Comparison of ENCODE assay signal across 9 mouse cellular contexts in genomic region chr12:56611504-56612348, GRCm38 (mm10). TPM values are rescaled to one million over a fixed set of nuclear protein-coding genes. Genes with fewer than 3 reads are reported as not detected.
DNase-seq lines count a peak whose midpoint lies in the region; ATAC-seq and TF ChIP-seq lines count a peak whose summit lies in the region.
"Had no signal": no experiment of that assay in that cellular context is flagged by ENCODE, and none has a peak within 500 bp of the region (broad histone marks: within the 10 kb centered on the region; RNA-seq: fewer than 3 reads in every experiment).

No protein-coding gene starts in this region.

- intact Hi-C loops in left cerebral cortex, adult 2 months (cut with DNase I): loop anchor here (5.0 kb wide), 1 partner anchor 931 kb away; no protein-coding TSS in a partner anchor

- no peak overlapping the region for H3K9ac ChIP-seq in heart, postnatal 0 days (replicated peaks; ENCODE audit: low read depth, low read length)
- H3K9ac ChIP-seq in liver, postnatal 0 days (replicated peaks): no peak overlapping the region
- no peak overlapping the region for H3K9ac ChIP-seq in stomach, embryonic 15.5 days

- no peaks in the 10 kb centered on the region for H3K4me1 ChIP-seq in cortical plate, adult 2 months (ENCODE audit: control insufficient read depth, insufficient read depth, low read length)
- no peaks in the 10 kb centered on the region for H3K4me1 ChIP-seq in heart, postnatal 0 days (ENCODE audit: control insufficient read depth, insufficient read depth)
- 0 out of 2 replicates have a peak, but pooled peaks cover 3% of the 10 kb centered on the region for H3K4me1 ChIP-seq in liver, postnatal 0 days (ENCODE audit: insufficient read depth)
- peaks cover 15% of the 10 kb centered on the region for H3K4me1 ChIP-seq in stomach, embryonic 15.5 days

- no peak for ATAC-seq in heart, postnatal 0 days (ENCODE audit: insufficient read depth, low read depth)
- no peak for ATAC-seq in liver, postnatal 0 days
- ATAC-seq in stomach, embryonic 15.5 days (ENCODE audit: insufficient read depth, low FRiP score, low read depth): no peak

- TF ChIP-seq CTCF in left cerebral cortex, adult 2 months (IDR thresholded peaks at IDR 0.05): no peak
- no peak for TF ChIP-seq CTCF in cortical plate, adult 2 months (IDR thresholded peaks at IDR 0.05; ENCODE audit: extremely low read depth, insufficient read depth, low read length)
- TF ChIP-seq CTCF in heart, postnatal 0 days (IDR thresholded peaks at IDR 0.05; ENCODE audit: low read depth): no peak
- no peak for TF ChIP-seq CTCF in liver, postnatal 0 days (IDR thresholded peaks at IDR 0.05; ENCODE audit: low read depth)

- no peaks in the 10 kb centered on the region for H3K36me3 ChIP-seq in heart, postnatal 0 days (replicated peaks; ENCODE audit: control insufficient read depth, insufficient read depth, low read length)
- no peaks in the 10 kb centered on the region for H3K36me3 ChIP-seq in liver, postnatal 0 days (replicated peaks; ENCODE audit: insufficient read depth, low read length)
- no peaks in the 10 kb centered on the region for H3K36me3 ChIP-seq in stomach, embryonic 15.5 days

- under 1% methylated on average over 57 of the region's 57 CpGs for WGBS in heart, postnatal 0 days
- 2% methylated on average over 57 of the region's 57 CpGs for WGBS in liver, postnatal 0 days (ENCODE audit: insufficient replicate concordance)
- 1% methylated on average over 57 of the region's 57 CpGs for WGBS in stomach, embryonic 15.5 days

- H3K4me2 ChIP-seq in heart, postnatal 0 days (ENCODE audit: low read depth, low read length): peak overlapping the region; percentile 49
- peak overlapping the region; percentile 35; the same call in 1 of the 2 replicates for H3K4me2 ChIP-seq in liver, postnatal 0 days (ENCODE audit: low read depth, low read length)
- peak overlapping the region; percentile 66 for H3K4me2 ChIP-seq in stomach, embryonic 15.5 days

- H3K9me3 ChIP-seq in heart, postnatal 0 days (replicated peaks; ENCODE audit: control insufficient read depth, low read length): no peaks in the 10 kb centered on the region
- no peaks in the 10 kb centered on the region for H3K9me3 ChIP-seq in liver, postnatal 0 days (ENCODE audit: low read length)
- H3K9me3 ChIP-seq in stomach, embryonic 15.5 days: no peaks in the 10 kb centered on the region

- TF ChIP-seq EP300 in heart, postnatal 0 days (IDR thresholded peaks at IDR 0.05; ENCODE audit: low read depth): no peak
- TF ChIP-seq EP300 in liver, postnatal 0 days (IDR thresholded peaks at IDR 0.05; ENCODE audit: low read depth): no peak

- H3K27me3 ChIP-seq in heart, postnatal 0 days (ENCODE audit: control insufficient read depth, insufficient read depth, low read length): peaks cover 73% of the 10 kb centered on the region
- peaks cover 70% of the 10 kb centered on the region for H3K27me3 ChIP-seq in liver, postnatal 0 days (ENCODE audit: insufficient read depth, low read length)
- H3K27me3 ChIP-seq in stomach, embryonic 15.5 days (replicated peaks): peaks cover 90% of the 10 kb centered on the region

- H3K27ac ChIP-seq in left cerebral cortex, adult 2 months: no peak overlapping the region
- no peak overlapping the region for H3K27ac ChIP-seq in cortical plate, adult 2 months (ENCODE audit: insufficient read depth, low read length)
- H3K27ac ChIP-seq in heart, postnatal 0 days (ENCODE audit: low read depth): no peak overlapping the region
- no peak overlapping the region for H3K27ac ChIP-seq in liver, postnatal 0 days (ENCODE audit: low read depth)
- H3K27ac ChIP-seq in stomach, embryonic 15.5 days: no peak overlapping the region

- no peak for TF ChIP-seq POLR2A in cortical plate, adult 2 months (IDR thresholded peaks at IDR 0.05; ENCODE audit: extremely low read depth, insufficient read depth, low read length)

- no peak for DNase-seq in left cerebral cortex, adult 2 months (ENCODE audit: extremely low spot score in 1 of 2, low spot score in 2 of 2)
- DNase-seq in left cerebral cortex, adult 9 months (ENCODE audit: low spot score in 2 of 2): no peak
- DNase-seq in heart, postnatal 0 days (ENCODE audit: low spot score): no peak
- no peak for DNase-seq in liver, postnatal 0 days
- no peak for DNase-seq in cerebellum, adult 8-10 months
- no peak for DNase-seq in cerebellum, adult 18-20 months

- peak overlapping the region; percentile 29 for H3K4me3 ChIP-seq in left cerebral cortex, adult 2 months
- H3K4me3 ChIP-seq in cortical plate, adult 2 months (ENCODE audit: insufficient read depth, low read length): peak overlapping the region; percentile 1; the same call in 1 of the 2 replicates
- H3K4me3 ChIP-seq in heart, postnatal 0 days (ENCODE audit: low read depth, low read length): peak overlapping the region; percentile 28
- H3K4me3 ChIP-seq in liver, postnatal 0 days (ENCODE audit: low read depth, low read length): 0 out of 2 replicates have a peak overlapping the region, but pooled peaks have one; percentile 15
- H3K4me3 ChIP-seq in stomach, embryonic 15.5 days (replicated peaks): peak overlapping the region; percentile 36

RNA-seq across cellular contexts. Expression of gene Nkx2-9, which starts 1.4 kb away (rescaled TPM):
- not detected for total RNA-seq in left cerebral cortex, adult 2 months (2021)
- polyA plus RNA-seq in cortical plate, adult 2 months (2012; rRNA removed): 0.32 and 0.77 TPM in 2 replicates
- not detected in 2 replicates for total RNA-seq in heart, postnatal 0 days (2014; rRNA removed; ENCODE audit: low replicate concordance)
- polyA plus RNA-seq in heart, postnatal 0 days (2015; fragmentation: Nextera tagmentation; extraction: Ambion mirVana): not detected in 2 replicates
- not detected in 2 replicates for polyA plus RNA-seq in liver, postnatal 0 days (2015; fragmentation: Nextera tagmentation; extraction: Ambion mirVana)
- not detected in 2 replicates for polyA plus RNA-seq in stomach, embryonic 15.5 days (2015; fragmentation: Nextera tagmentation; extraction: Ambion mirVana)
- total RNA-seq: hematopoietic stem cell, adult 5-6 weeks had no signal
